Mouse (Mus musculus) gastrocnemius, postnatal 10 days (tissue): ENCODE results near the gene Slc9a3r1. TPM values are rescaled to one million over a fixed set of nuclear protein-coding genes. Genes with fewer than 3 reads are reported as not detected.

Experiments
- DNase-seq: peaks from one replicate; pipeline ENCODE4 v3.0.0; 2021; ENCODE audit warnings: mixed read lengths
- total RNA-seq, 2 experiments: library from RNA; stranded (reverse); gene quantifications; 2 replicates each; pipeline ENCODE4 v1.2.3; 2021

Gene Slc9a3r1
- total RNA-seq, 2 experiments from 2014 or later, result 6.5 to 8.3 TPM

DNA sequence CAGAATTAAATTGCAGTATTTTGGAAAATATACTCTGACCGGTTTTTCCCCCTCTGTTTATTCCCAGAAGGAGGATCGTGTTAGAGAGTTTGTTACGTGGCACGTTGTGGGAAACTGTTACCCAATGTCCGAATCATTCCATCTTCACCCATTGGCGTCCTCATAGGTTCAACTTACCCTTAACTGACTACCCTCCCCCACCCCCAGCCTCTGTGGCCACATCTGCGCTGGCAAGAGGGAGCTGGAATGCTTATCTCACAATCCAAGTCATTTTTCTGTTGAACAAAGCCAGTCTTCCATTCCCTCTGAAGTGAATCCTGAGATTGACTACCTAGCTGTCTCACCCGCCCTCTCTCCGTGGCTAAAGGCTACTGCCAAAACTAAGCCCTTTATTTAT, 938 bp upstream of the Slc9a3r1 start:
- DNase-seq, result no peak

DNA sequence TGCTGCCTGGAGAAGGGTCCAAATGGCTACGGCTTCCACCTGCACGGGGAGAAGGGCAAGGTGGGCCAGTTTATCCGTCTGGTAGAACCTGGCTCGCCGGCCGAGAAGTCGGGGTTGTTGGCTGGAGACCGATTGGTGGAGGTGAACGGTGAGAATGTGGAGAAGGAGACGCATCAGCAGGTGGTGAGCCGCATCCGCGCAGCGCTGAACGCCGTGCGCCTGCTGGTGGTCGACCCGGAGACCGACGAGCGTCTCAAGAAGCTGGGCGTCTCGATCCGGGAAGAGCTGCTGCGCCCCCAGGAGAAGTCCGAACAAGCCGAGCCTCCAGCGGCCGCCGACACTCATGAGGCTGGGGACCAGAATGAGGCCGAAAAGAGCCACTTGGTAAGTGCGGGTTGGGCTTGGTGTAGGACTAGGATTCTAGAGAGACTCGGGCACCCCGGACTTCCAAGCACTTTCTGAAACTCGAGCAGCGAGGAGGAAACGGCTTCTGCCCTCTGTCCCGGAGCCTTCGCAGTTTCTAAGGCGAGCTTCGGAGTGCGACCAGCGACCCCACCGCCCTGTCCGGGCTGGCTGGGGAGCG, 518 bp downstream of the Slc9a3r1 start:
- peak; percentile 48 for DNase-seq

DNA sequence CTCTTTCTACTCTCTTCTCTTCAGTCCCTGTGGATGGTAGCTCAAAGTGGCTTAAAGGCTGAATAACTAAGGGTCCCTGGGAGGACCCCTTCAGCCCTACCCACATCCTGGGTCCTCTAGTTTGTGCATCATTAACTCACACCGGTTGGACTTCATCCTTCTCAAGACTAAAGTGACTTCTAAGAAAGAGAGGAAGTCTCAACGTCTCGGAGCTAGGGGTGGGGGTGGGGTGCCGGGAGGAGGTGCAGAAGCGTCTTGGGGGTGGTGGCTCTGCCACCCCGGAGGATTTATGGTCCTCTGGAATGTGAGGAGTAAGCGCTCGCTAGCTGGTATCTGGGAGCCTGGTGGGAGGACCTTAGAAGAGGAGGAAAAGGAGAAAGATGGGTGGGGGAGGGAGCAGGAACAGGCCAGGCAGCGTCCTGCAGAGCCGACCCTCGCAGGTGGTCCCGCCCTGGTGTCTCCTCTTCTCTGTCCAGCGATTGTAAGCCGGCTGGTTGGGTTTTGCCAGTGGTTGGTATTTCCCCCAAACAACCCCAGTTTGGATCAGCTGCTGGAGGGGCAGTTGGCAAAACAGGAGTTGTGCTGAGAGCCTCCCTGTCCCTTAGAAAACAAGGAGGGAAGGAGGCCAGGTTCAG, 1.3 kb downstream of the Slc9a3r1 start:
- DNase-seq, result no peak

DNA sequence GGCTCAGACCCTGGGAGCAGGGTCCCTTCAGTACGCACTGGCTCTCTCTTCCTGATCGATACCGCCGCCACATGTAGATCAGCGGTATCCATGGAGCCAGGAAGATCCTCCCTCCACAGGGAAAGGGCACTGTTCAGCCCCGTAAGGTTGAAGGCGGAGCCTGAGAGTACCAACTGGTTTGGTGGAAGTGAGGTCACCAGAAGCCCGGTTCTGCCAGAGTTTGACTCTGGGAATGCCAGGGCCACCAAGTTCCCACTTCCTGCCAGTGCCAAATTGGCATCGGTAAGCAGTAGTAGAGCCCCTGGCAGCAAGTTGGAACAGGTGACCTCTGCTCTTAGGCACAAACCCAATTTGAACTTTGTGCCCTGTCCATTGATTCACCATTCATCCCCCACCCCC, 1.8 kb downstream of the Slc9a3r1 start:
- DNase-seq, result no peak

DNA sequence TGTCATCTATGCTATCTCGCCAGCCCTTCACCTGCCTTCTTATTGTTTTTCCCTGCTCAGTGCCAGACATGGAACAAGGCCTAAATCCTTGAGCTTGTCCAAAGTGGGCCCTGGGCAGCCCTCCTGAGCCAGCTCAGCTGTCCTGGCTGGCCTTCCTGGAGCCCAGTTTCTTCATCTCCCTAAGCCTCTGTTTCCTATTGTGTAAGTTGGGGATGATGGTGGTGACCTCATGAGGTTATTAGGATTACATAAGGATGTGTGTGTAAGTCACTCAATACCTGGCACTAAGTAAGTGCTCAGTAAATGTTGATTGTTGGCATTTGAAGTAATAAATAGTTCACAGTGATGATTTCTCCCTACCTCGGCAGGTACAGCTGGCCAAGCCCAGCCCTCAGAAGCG, 3.6 kb downstream of the Slc9a3r1 start:
- DNase-seq, result no peak

DNA sequence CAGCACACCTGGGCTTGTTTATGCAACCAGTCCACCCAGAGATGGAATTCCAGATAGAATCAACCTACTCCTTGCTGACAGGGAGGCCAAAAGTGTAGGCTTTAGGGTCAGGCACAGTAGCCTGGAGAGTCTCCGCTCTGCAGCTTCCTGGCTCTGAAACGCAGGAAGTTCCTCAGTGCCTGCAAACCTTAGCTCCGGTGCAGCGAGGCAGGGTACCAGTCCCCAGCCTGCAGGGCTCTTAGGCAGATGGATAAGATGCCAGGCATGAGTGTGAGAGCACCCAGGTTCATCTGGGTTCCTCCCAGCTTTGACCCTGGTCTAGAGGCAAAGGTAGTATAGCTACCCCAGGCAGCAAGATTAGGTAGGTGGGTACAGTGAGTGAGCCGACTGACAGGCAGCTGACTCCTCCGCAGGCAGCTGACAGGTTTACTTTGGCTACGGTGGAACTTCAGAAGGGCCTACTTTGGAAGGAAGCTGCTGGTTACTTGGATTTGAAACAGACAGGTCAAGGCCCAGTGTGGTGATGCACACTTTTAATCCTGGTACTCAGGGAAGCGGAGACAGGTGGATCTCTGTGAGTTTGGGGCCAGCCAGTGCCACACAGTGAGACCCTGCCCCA, 4.6 kb downstream of the Slc9a3r1 start:
- no peak for DNase-seq

DNA sequence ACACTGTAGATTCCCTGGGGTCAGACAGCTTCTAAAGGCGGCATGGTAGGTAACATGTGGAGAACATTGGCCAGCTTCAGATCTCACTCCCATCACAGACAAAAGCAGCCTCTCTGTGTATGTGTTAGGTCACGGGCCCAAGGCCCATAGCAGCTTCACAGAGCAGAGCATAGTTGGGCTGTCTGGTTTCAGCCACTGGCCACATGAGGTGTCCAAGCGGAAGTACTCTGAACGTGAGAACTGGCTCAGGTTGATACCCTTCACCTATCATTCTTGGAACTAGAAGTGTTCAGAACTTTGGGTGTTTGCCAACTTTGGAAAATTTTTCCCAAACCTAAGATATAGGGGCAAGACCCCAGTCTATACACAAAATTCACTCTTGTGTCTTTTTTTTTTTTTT, 6.3 kb downstream of the Slc9a3r1 start:
- no peak for DNase-seq

DNA sequence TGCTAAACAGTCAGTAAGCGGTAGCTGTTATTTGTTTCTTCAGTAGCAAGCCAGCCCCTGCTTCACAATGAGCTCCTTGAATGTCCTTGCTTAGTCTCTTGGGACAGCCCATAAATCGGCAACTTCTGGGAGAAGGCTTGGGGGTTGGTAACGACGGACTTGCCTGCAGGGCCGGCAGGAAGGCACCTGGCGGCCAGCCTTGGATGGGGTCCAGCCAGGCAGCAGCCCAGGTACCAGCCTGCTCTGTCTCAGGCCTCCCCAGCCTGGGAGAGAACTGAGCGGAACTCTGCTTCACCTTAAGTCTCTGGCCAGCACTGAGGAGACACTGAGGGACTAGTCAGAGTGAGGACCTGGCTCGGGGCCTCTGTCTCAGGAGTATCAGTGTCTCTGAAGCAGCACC, 8.0 kb downstream of the Slc9a3r1 start:
- DNase-seq, result no peak

DNA sequence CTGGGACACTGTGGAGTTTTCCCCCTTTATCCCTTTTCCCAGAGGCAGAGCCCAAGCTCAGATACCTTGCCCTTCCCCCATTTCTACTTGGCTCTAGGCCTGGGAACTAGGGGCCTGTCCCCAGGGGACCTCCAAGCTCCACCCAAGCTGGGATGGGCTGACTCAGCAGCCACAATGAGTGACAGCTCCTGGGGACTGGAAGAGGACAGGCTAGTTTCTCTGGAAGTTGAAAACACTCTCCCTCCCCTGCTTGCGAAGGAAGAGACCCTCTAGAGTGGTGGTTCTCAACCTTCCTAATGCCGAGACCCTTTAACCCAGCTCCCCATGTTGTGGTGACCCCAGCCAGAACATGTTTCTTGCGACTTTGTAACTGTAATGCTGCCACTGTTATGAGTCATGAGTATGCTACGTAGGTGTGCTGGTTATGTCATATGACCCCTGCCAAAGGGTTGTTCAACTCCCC, 9.7 kb downstream of the Slc9a3r1 start:
- no peak for DNase-seq

DNA sequence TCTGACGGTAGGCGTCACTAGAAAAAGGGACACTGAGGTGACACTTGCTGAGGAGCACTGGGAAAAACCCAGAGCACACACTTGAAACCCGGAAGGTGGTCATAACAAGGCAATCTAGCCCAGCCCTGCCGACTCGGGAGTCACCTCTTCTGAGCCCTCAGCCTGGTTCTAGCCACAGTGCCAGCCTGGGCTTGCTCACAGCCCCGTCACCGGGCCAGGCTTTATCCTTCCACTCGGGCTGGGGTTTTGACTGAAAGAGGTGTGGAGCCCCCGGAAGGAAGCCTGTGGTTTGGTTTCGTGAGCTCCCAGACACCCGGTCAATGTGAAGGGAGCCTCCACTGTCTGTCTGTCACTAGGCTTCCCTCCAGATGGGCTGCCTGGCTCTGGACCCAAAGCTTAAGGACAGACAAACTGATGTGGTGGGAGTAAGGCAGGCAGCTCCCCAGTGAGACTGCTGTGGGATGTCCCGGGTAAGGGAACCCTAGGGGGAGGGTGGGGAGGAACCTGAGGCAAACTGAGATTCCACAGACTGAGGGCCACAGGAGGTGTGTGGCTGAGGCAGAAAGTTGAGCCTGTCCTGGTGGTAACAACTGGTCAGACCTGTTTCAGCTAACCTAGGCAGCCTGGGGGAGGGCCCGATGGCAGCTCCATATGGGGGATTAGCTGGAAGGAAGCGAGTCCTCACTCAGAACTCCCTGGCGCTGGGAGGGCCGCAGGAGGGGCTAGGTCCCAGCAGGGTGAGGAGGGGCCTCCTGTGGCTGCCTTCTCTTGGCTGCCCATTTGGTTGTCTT, 10.6 kb downstream of the Slc9a3r1 start:
- no peak for DNase-seq

DNA sequence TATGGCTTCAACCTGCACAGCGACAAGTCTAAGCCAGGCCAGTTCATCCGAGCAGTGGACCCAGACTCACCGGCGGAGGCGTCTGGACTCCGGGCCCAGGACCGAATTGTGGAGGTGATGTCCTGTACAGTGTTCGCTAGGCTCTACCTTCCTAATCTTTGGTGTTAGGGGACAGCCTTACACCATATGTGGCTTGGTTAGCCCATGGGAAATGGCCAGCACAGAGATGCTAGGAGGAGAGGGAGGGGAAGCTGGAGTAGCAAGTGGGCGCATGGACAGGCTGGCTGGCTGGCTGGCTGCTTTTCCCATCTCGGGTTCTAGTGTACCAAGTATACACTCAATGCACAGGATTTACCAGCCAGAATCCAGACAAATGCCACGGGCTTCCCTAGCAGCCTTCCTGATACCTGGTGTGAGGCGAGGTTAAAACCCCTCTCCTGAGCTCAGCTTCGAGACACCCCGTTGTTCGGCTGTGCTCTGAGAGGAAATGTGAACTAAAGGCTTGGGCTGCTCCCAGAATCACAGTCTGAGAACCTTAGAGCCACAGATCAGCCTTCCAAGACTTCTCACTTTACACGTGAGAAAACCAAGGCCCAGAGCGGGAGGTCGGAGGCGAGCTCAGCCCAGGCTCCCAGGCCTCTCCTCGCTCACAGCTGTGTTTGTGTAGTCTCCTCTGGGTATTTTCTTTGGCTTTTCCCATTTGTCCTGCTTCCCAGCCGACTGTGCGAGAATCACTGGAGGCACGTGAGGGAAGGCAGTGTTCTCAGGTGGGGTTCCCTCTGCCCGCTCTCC, 13.5 kb downstream of the Slc9a3r1 start:
- no peak for DNase-seq

DNA sequence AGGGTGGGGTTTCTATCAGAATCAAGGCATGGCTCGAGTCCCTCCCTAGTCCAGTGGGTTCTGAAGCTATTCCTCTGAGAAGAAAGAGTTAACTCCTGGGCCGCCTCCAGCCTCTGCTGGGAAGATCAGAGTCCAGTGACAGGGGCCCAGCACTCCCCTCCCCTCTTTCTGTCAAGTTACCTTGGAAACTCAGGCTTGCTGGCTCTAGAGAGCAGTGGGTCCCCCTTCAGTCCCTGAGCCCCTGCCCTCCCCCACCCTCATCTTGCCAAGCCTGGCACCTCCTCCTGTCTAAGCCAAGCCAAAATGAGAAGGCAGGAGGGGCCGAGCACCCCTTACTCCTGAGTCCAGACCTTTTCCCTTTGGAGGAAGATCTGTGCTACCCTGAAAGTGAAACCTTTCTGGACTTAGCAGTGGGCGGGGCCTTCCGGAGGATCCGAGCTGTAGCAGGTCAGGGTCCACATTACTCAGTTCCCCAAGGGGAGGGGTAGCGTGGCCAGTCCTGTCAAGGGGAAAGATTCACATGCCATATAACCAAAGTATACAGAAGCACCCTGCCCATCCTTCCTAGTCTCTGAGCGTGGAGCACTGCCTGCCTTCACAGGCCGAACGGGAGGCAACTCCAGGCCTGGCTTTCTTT, 14.5 kb downstream of the Slc9a3r1 start:
- no peak for DNase-seq

DNA sequence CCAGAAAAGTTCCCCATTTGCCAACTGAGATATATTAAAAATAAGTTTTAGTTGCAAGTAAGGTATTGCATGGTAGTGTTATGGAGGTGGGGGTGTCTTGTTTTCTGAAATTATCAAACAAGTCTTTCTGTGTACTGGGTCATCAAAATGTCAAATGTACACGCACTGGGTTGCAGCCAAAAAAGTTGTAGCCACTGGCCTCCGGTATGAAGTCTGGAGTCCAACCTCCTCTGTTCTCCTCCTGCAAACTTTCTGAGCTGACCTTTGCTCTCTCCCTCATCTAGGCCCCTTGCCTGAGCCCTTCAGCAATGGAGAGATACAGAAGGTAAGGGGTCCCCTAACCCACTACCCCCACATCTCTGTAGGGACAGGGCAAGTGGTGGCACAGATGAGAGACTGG, 15.6 kb downstream of the Slc9a3r1 start:
- no peak for DNase-seq

DNA sequence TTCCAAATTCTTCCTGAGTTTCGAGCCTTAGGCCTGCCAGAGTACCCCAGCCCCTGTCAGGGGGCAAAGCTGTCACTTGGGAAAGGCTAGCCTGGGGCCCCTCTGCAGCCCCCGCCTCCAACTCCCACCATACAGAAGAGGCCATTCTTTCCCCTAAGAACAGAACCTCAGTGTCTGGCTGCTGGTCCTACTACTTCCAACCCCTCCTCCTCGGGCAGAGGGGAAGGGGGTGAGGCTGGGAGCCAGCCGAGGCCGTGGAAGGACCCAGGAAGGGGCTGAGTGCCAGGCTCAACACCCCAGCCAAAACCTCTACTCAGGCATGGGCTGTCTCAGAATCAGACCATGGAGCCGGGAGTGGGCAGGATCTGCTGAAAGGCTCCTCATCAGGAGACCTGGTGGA, 16.1 kb downstream of the Slc9a3r1 start:
- DNase-seq, result no peak

DNA sequence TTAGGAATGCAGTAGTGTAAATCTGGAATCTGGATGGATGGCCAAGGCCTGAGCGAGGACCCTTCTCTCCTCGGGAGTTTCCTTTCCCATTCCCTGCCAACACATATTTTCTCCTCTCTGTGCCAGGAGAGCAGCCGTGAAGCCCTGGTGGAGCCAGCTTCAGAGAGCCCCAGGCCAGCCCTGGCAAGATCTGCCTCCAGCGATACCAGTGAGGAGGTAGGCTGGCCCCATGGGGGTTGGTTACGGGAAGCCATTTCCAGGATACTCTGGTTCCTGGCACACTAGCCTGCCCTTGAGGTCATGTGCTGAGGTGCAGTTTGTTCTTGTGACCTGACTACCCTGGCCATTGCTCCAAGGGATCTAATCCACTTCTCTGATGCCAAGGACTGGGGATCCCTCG, 16.7 kb downstream of the Slc9a3r1 start:
- DNase-seq, result no peak

DNA sequence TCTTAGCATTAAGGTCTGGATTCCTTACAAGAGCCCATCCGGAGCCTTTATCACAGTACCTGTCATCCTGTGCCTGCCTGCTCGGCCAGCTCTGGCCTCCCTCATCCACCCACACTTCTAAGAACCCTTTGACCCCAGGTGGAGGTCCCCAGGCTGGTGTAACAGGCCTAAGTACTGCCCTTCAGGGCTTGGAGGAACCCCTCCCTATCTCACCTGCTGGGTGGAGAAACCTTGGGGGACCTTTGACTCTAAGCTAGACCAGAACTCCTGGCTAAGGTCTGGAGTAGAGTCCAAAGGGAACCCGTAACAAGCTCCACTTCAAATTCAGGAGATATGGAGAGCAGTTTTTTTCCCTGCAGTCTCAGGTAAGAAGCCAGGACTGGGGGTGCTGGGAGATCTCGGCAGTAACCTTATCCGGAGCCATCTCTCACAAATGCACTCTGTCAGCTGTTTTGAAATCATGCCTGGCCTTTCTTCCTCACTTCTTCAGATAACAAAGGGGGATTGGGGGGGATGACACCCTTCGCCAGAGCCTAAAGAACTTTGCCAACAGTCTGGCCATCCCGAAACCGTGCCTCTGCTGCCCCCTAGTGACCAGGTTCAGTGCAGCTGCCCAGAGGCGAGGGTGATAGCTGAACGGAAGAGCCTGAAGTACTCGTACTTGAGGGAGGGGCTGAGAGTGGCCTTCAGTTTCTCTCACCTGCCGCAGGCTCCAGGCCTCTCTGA, 18.9 kb downstream of the Slc9a3r1 start:
- DNase-seq, result peak; percentile 88

DNA sequence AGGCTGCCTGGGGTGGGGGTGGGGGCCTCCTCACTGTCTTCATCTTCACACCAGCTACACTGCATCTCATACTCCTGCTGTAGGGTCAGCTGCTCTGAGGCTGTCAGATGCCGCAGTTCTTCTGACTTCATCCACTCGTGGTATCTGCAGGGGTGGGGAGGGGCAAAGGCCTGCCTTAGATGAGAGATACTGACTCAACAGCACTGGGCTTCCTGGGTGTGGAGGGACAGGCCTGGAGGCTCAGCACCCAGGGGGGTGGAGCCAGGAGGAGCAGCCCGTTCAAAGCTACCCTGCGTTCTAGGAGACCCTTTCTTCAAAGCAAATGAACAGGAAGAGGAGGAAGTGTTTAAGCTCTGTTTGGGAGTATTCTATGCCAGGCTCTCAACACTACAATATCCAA, 21.8 kb downstream of the Slc9a3r1 start:
- DNase-seq, result no peak

DNA sequence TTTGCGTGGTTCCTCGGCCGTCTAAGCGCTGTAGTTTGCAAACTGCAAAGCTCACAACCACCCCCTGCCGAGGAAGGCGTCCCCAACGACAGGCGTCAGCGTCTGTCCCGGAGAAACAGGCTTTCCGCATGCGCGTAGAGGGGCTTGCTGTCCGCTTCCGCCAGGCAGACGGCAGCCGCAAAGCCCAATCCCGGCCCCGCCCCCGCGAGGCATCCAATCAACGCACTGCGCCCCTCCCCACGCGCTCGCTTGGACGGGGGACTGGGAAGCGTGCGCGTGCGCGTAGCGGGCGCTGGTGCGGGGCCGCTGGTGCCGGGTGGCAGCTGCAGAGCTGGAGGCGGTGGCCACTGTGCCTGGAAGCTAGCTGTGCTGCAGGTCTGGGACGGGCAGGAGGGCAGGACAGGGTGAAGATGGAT, 24.1 kb downstream of the Slc9a3r1 start, which contains the start of gene Tmem104:
Tmem104 (plus strand) TSS at position 264 of the 416 bp plus-strand sequence.
- peak; percentile 100 for DNase-seq

DNA sequence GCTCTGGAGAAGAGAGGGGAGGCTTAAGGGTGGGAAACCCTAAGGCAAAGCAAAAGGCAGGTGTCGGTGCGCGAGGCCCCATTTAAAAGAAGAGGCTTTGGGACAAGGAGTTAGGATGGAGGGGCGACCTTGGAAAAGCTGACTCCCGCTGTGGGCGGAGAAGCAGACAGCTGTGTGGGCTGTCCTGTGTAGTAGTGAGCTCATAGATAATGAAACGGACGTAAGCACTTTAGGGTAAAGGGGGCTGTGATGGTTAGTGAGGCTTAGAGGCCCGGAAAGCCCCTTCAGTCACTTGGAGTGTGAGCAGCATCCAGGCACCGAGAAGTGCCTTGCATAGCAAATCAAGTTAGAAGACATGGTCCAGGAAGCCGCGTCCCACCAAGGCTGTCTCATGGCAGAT, 24.6 kb downstream of the Slc9a3r1 start, which contains the start of gene Nat9:
Nat9 (minus strand) TSS at position 167 of the 400 bp plus-strand sequence.
- DNase-seq, result peak; percentile 23

DNA sequence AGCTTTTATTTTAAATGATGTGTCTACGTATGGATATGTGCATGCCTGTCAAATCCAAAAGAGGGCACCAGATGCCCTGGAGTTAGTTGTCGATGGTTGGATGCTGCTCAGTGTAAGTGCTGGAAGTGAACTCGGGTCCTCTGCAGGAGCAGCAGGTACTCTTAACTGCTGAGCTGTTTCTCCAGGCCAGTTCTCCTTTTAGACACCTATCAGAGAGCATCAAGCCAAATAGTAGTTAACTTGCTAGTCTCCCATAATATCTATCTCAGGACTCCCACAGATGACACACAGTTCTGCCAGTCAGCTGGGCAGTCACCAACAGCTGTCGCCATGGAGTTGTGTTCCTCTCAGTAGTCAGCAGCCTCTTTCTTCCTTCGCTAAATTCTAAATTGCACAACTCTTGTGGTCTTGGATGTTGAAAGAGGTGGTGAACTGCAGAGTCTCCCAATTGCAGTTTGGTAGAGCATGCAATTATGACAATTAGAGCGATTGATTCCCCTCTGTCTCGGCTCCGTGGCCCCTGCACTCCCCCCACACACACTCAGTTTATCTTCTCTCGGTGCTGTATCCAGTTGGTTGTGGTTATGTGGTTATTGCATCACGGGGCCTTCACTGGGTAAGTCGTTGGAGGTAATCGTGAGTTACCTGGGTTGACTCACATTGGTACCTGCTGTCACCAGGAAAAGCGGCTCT, 25.5 kb downstream of the Slc9a3r1 start:
- no peak for DNase-seq
